7 mouse cellular contexts compared by ENCODE assay signal in genomic region chr19:7204898-7205297, GRCm38 (mm10). TPM values are rescaled to one million over a fixed set of nuclear protein-coding genes. Genes with fewer than 3 reads are reported as not detected.
DNase-seq lines count a peak whose midpoint lies in the region; ATAC-seq and TF ChIP-seq lines count a peak whose summit lies in the region.

No protein-coding gene starts in this region.

- peak overlapping the region; percentile 84 for H3K4me2 ChIP-seq in lung, embryonic 14.5 days
- H3K4me2 ChIP-seq in embryonic facial prominence, embryonic 14.5 days (ENCODE audit: low read depth, low read length): peak overlapping the region; percentile 79
- peak overlapping the region; percentile 65 for H3K4me2 ChIP-seq in limb, embryonic 11.5 days (ENCODE audit: low read depth, severe bottlenecking)

- H3K9ac ChIP-seq in lung, embryonic 14.5 days: peak overlapping the region; percentile 73
- H3K9ac ChIP-seq in embryonic facial prominence, embryonic 14.5 days (ENCODE audit: low read depth, low read length): peak overlapping the region; percentile 73
- peak overlapping the region; percentile 19; the same call in 1 of the 2 replicates for H3K9ac ChIP-seq in limb, embryonic 11.5 days (ENCODE audit: low read length)

- peak overlapping the region; percentile 66 for H3K4me3 ChIP-seq in lung, embryonic 14.5 days (ENCODE audit: low read depth, low read length)
- peak overlapping the region; percentile 68 for H3K4me3 ChIP-seq in embryonic facial prominence, embryonic 14.5 days (ENCODE audit: low read depth, low read length)
- peak overlapping the region; percentile 82 for H3K4me3 ChIP-seq in limb, embryonic 11.5 days (ENCODE audit: low read depth, low read length)
- no peak overlapping the region for H3K4me3 ChIP-seq in small intestine, adult 2 months (ENCODE audit: low read depth, low read length)

- H3K9me3 ChIP-seq in lung, embryonic 14.5 days (ENCODE audit: low read depth, low read length): no peaks in the 10 kb centered on the region
- H3K9me3 ChIP-seq in embryonic facial prominence, embryonic 14.5 days (ENCODE audit: control insufficient read depth, low read length): no peaks in the 10 kb centered on the region
- H3K9me3 ChIP-seq in limb, embryonic 11.5 days (ENCODE audit: control insufficient read depth, low read length): no peaks in the 10 kb centered on the region

- TF ChIP-seq POLR2A in small intestine, adult 2 months (IDR thresholded peaks at IDR 0.05; ENCODE audit: low read depth, low read length): no peak

- H3K27me3 ChIP-seq in lung, embryonic 14.5 days (ENCODE audit: insufficient read depth, low read length): no peaks in the 10 kb centered on the region
- H3K27me3 ChIP-seq in embryonic facial prominence, embryonic 14.5 days (replicated peaks; ENCODE audit: control insufficient read depth, insufficient read depth, low read length): no peaks in the 10 kb centered on the region
- H3K27me3 ChIP-seq in limb, embryonic 11.5 days (ENCODE audit: control insufficient read depth, insufficient read depth, low read length): no peaks in the 10 kb centered on the region
- no peaks in the 10 kb centered on the region for H3K27me3 ChIP-seq in small intestine, adult 2 months (ENCODE audit: control insufficient read depth, insufficient read depth, low read length)

- DNase-seq in lung, embryonic 14.5 days: no peak
- no peak for DNase-seq in lung, postnatal 10 days
- DNase-seq in embryonic facial prominence, embryonic 14.5 days (ENCODE audit: low spot score): no peak
- no peak for DNase-seq in limb, embryonic 11.5 days (ENCODE audit: low spot score)
- no peak for DNase-seq in urinary bladder, postnatal 36 days (ENCODE audit: low spot score in 2 of 2)
- no peak for DNase-seq in urinary bladder, adult 18-20 months (ENCODE audit: low spot score in 2 of 2)

- H3K27ac ChIP-seq in lung, embryonic 14.5 days (ENCODE audit: low read depth): no peak overlapping the region
- H3K27ac ChIP-seq in embryonic facial prominence, embryonic 14.5 days (replicated peaks; ENCODE audit: low read depth, low read length): peak overlapping the region; percentile 85; the same call in 1 of the 2 replicates
- no peak overlapping the region for H3K27ac ChIP-seq in limb, embryonic 11.5 days (replicated peaks; ENCODE audit: low read depth, low read length)
- H3K27ac ChIP-seq in small intestine, adult 2 months (ENCODE audit: insufficient read depth, low read depth, low read length): peak overlapping the region; percentile 62; the same call in 1 of the 2 replicates

- H3K4me1 ChIP-seq in lung, embryonic 14.5 days (ENCODE audit: insufficient read depth): peaks cover 7% of the 10 kb centered on the region
- H3K4me1 ChIP-seq in embryonic facial prominence, embryonic 14.5 days (ENCODE audit: control insufficient read depth, insufficient read depth, low read length): peaks cover 10% of the 10 kb centered on the region
- H3K4me1 ChIP-seq in limb, embryonic 11.5 days (ENCODE audit: control insufficient read depth, insufficient read depth, low read length): peaks cover 15% of the 10 kb centered on the region
- H3K4me1 ChIP-seq in small intestine, adult 2 months (ENCODE audit: control insufficient read depth, insufficient read depth, insufficient read length, low read length): peaks cover 15% of the 10 kb centered on the region

- 73% methylated on average over 2 of the region's 2 CpGs for WGBS in lung, embryonic 14.5 days
- 60% methylated on average over 2 of the region's 2 CpGs for WGBS in embryonic facial prominence, embryonic 14.5 days
- 79% methylated on average over 2 of the region's 2 CpGs for WGBS in limb, embryonic 11.5 days
- WGBS in small intestine, adult 2 months: 62% methylated on average over 2 of the region's 2 CpGs

- no peak for ATAC-seq in lung, embryonic 14.5 days (ENCODE audit: insufficient read depth)
- ATAC-seq in embryonic facial prominence, embryonic 14.5 days (ENCODE audit: low read depth): no peak
- ATAC-seq in limb, embryonic 11.5 days (ENCODE audit: insufficient number of reproducible peaks, low FRiP score, low TSS enrichment, low read depth): no peak

- H3K36me3 ChIP-seq in lung, embryonic 14.5 days (ENCODE audit: insufficient read depth): peaks cover 42% of the 10 kb centered on the region
- H3K36me3 ChIP-seq in embryonic facial prominence, embryonic 14.5 days (ENCODE audit: control insufficient read depth, insufficient read depth, low read length): peaks cover 44% of the 10 kb centered on the region
- H3K36me3 ChIP-seq in limb, embryonic 11.5 days (ENCODE audit: control insufficient read depth, insufficient read depth, low read length): peaks cover 27% of the 10 kb centered on the region
- H3K36me3 ChIP-seq in small intestine, adult 2 months (ENCODE audit: control insufficient read depth, insufficient read depth, low read length): peaks cover 35% of the 10 kb centered on the region

- TF ChIP-seq CTCF in lung, embryonic 14.5 days (IDR thresholded peaks at IDR 0.05; ENCODE audit: low read depth): no peak
- no peak for TF ChIP-seq CTCF in small intestine, adult 2 months (IDR thresholded peaks at IDR 0.05; ENCODE audit: extremely low read depth, insufficient read length, insufficient replicate concordance, low read depth, low read length)

RNA-seq across cellular contexts. Expression of gene Otub1, which starts 1.2 kb away (rescaled TPM):
- 206 and 221 TPM in 2 replicates for polyA plus RNA-seq in lung, embryonic 14.5 days (2014; fragmentation: Nextera tagmentation; extraction: Ambion mirVana)
- 172 and 199 TPM in 2 replicates for polyA plus RNA-seq in embryonic facial prominence, embryonic 14.5 days (2014; fragmentation: Nextera tagmentation; extraction: Ambion mirVana)
- polyA plus RNA-seq in limb, embryonic 11.5 days (2014; fragmentation: Nextera tagmentation; extraction: Ambion mirVana): 247 and 260 TPM in 2 replicates
- polyA plus RNA-seq in small intestine, adult 2 months (2012; rRNA removed): 61.9 and 113 TPM in 2 replicates

RNA-seq across cellular contexts. Expression of gene Cox8a, which starts 12.5 kb away (rescaled TPM):
- polyA plus RNA-seq in lung, embryonic 14.5 days (2014; fragmentation: Nextera tagmentation; extraction: Ambion mirVana): 917 and 922 TPM in 2 replicates
- polyA plus RNA-seq in embryonic facial prominence, embryonic 14.5 days (2014; fragmentation: Nextera tagmentation; extraction: Ambion mirVana): 995 and 1,073 TPM in 2 replicates
- 807 and 830 TPM in 2 replicates for polyA plus RNA-seq in limb, embryonic 11.5 days (2014; fragmentation: Nextera tagmentation; extraction: Ambion mirVana)
- 3,019 and 4,573 TPM in 2 replicates for polyA plus RNA-seq in small intestine, adult 2 months (2012; rRNA removed)

RNA-seq across cellular contexts. Expression of gene Naa40, which starts 36.1 kb away (rescaled TPM):
- 64.9 and 65.8 TPM in 2 replicates for polyA plus RNA-seq in lung, embryonic 14.5 days (2014; fragmentation: Nextera tagmentation; extraction: Ambion mirVana)
- polyA plus RNA-seq in embryonic facial prominence, embryonic 14.5 days (2014; fragmentation: Nextera tagmentation; extraction: Ambion mirVana): 47.8 and 48.4 TPM in 2 replicates
- 83.9 and 85.1 TPM in 2 replicates for polyA plus RNA-seq in limb, embryonic 11.5 days (2014; fragmentation: Nextera tagmentation; extraction: Ambion mirVana)
- polyA plus RNA-seq in small intestine, adult 2 months (2012; rRNA removed): 8.2 and 13.1 TPM in 2 replicates

Comparison
In these comparisons a context has a peak if more than half of its experiments do, and no peak if none do; other contexts are left out.
1. H3K27ac ChIP-seq: peak in embryonic facial prominence, embryonic 14.5 days (single experiment) and small intestine, adult 2 months (single experiment); none in lung, embryonic 14.5 days (single experiment) and limb, embryonic 11.5 days (single experiment).
2. H3K9ac ChIP-seq: peak in every context shown above with its lines; median percentile 73 in lung, embryonic 14.5 days; 73 in embryonic facial prominence, embryonic 14.5 days; 19 in limb, embryonic 11.5 days.
3. Peak in every context shown above with its lines, with median percentiles within 50 percentile points of each other: H3K4me2 ChIP-seq.